Mouse (Mus musculus): ENCODE data around the gene Ccnt1.
"Not testable (repeated sequence)": the region's sequence is repeated elsewhere in the genome, so short reads cannot be mapped to it uniquely, and the experiment has no call there.

The Ccnt1 gene

DNA sequence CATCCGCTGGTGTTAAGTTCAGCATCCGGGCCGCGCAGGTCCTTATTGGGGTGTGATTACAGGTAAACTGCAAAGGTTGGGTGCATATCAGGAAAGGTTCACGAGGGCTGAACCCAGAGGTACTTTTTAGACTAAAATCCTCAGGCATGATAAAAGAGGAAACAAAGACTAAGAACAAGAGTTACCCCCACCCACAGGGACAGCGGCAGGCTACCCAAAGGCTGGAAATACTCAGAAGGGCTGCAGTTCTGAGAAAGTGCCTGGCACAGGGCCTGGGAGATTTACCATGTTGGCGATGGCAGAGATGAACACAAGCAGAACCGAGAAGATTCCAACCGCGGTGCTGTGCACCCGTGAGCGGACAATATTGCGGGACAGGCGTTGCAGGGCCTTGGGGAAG, 25.9 kb upstream of the Ccnt1 start:
- no peak for DNase-seq (ENCODE audit: low spot score in 2 of 2)

- no peak for DNase-seq (ENCODE audit: low spot score in 2 of 2)
Observed at GRCm38 (mm10) chr15:98595049-98595448, 24.3 kb upstream of the Ccnt1 start.

DNA sequence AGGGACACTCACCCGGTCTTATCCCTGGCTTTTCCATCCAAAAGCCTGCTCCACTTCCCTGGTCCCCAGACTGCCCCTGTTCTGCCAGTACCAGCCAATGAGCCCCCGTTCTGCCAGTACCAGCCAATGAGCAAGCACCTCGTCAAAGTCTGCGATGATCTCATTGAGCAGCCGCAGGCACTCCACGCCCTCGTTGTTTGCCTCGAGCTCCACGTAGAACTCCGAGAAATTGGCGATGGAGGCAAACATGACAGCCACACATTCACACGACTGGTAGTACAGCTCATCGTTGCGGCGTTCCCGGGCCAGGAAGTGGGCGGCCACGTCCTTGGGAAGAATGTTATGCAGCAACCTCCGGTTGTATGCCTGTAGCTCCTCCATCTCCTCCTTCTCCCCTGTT, 23.5 kb upstream of the Ccnt1 start:
- DNase-seq (ENCODE audit: low spot score in 2 of 2), result no peak

DNA sequence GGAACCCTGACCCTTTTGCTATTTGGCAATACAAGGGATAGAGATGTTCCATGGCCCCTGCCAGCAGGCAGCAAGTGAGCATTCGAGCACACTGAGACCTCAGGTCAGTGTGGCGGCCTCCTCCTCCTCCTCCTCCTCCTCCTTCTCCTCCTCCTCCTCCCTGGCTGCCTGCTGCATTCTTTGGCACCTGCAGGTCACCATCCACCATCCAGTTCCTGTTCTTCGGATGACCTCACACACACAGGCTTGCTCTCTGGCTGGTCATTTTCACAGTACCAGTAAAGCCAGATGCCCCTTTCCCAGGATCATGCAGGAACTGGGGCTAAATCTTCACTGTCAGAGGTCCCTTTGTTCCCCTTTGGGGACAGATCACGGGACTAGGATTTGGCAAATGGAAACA, 20.7 kb upstream of the Ccnt1 start:
- no peak for DNase-seq (ENCODE audit: low spot score in 2 of 2)

DNA sequence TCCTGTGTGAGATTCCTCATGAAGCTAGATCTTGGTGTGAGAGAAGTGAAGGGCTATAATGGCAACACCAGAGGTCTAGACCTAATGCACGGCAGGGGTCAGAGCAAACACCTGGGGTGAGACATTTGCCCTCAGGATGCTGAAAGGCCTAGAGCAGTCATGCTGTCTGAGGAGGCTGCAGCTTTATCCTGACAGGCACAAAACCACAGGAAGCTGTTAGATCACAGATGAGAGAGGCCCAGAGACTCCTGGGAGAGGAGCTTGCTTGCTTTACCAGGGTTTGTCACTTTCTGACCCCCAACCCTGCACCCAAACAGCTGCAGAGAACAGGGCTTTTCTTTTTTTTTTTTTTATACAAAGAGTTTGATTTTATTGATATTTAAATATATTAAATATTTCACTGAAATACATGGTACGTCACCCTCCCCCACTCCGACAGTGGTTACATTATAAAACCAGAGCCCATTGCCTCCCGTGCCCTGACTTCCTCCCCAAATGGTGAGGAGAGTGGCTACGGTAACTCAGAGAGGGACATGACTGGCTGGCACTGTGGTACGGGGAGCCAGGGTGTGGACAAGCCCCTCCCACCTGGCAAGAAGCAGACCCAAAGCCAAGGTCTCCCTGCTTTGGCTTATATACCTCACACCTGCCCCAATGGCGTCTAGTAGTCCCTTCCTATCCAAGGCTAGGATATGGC, 19.1 kb upstream of the Ccnt1 start:
- DNase-seq (ENCODE audit: low spot score in 2 of 2), result no peak

DNA sequence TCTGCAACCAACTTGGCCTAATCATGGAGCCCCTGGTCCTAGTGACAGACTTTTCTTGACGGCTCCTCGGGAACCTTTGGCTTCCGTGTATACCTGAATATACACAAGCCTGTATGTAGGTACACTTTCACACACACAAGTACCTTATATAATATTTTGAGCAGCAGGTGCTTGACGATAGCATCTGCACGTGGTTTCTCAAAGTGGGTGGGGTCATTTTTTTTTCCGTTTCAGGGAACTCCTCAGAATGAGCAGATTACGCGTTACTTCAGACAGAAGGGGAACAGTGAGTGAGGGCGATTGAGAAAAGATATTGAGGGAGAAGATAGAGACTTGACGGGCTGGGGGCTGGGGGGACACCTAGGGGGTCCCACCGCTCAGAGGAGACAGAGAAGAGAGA, 17.0 kb upstream of the Ccnt1 start:
- DNase-seq (ENCODE audit: low spot score in 2 of 2), result no peak

- DNase-seq (ENCODE audit: low spot score in 2 of 2), result not testable (repeated sequence)
Observed at GRCm38 (mm10) chr15:98586141-98586540, 15.4 kb upstream of the Ccnt1 start.

DNA sequence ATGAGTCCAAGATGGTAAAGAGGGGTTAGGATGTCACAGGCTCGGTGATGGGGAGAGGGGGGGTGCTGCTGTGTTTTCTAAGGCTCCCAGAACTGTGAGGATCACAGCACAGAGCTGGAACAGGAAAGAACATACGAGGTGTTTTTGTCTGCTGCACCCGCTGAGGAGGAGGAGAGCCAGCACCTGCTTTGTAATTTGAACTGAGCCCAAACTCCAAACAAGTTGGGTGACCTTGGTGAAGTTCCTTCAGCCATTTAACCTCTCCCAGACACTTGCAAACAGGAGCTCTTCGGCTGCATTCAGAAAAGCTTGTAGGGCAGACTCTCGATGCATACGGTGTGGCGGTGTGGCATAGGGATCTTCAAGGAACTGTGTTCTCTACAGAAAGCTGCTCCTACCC, 14.7 kb upstream of the Ccnt1 start:
- no peak for DNase-seq (ENCODE audit: low spot score in 2 of 2)

- no peak for DNase-seq (ENCODE audit: low spot score in 2 of 2)
Observed at GRCm38 (mm10) chr15:98582996-98583395, 12.3 kb upstream of the Ccnt1 start.

- no peak for DNase-seq (ENCODE audit: low spot score in 2 of 2)
Observed at GRCm38 (mm10) chr15:98582410-98582809, 11.7 kb upstream of the Ccnt1 start.

DNA sequence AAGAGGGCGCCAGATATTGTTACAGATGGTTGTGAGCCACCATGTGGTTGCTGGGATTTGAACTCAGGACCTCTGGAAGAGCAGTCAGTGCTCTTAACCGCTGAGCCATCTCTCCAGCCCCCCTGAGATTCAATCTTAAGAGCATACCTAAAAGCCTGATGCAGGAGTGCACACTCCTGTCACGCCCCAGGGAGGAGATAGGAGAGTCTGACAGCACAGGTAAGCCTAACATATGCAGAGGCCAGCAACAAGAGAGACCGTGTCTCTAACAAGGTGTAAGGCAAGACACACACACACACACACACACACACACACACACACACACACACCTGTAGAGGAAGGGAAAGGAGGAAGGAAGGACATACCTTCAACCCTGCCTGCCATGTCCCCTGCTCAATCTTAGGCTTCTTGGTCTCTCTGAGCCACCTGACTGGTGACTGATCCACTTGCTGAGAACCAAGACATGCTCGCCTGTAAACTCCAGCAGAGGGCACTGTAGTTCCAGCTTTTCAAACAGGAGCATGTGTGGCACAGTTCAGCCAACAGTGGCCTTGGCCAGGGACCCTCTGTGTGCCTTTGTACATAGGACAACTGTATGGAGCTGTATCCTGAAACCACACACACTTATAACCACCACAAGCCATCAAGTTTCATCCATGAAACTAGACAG, 9.2 kb upstream of the Ccnt1 start:
- DNase-seq (ENCODE audit: low spot score in 2 of 2), result peak; percentile 72 to 76

DNA sequence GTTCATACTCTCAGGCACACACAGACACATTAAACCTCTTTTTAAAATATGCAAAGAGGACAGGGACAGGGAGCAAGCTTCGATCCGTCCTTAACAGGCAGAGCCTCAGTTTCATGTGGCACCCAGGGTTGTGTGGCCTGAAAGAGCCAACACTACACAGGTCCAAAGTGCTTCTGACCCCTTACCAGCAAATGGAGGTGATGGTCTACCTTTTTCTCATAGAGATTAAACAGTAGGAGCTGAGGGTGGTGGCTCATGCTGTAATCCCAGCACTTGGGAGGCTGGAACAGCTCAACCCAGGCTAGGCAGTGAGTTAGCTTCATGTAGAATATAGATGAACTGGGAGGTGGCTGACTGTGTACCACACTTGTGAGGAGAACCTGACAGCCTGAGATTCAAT, 8.6 kb upstream of the Ccnt1 start:
- DNase-seq (ENCODE audit: low spot score in 2 of 2), result no peak

- no peak for DNase-seq (ENCODE audit: low spot score in 2 of 2)
Observed at GRCm38 (mm10) chr15:98573293-98573692, 2.6 kb upstream of the Ccnt1 start.

DNA sequence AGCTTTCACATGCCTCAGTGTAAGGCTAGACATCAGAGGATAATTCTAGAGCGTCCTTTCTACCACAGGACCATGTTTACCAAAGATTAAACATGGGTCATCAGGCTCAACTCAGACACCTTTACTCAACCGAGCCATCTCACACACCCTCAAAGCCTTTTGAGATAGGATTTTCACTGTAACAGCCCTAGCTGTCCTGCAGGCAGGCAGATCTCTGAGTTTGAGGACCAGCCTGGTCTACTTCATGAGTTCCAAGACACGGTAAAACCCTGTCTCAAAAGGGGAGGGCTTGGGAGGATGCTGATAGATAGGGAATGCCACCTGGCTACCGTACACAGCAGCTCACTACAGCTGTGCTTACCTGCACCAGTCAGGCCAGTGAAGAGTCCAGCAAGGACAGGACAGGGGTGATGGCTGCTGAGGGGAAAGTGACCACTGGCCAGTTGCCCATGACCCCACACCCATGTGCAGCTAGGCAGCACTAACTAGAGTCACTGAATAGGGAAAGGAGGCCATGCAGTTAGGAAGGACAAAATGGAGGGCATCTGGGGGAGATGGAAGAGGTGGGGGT, 843 bp downstream of the Ccnt1 start:
- DNase-seq (ENCODE audit: low spot score in 2 of 2), result no peak

DNA sequence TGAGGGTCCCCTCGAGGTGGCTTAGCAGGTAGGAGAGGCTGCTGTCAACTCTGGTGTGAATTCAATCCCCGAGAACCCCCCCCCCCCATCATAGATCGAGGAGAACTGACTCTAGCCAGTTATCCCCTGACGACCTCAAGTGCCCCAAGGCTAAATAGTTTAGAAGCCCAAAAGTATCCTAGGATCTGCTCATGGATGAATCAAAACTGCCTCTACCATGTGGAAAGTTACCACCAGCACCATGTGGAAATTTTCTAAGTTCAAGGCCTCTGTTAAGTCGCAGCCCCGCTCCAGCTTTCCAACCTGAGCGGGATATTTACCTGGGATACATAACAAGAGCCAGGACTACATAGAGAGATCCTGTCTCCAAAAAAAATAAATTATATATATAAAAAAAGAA, 1.5 kb downstream of the Ccnt1 start:
- no peak for DNase-seq (ENCODE audit: low spot score in 2 of 2)

DNA sequence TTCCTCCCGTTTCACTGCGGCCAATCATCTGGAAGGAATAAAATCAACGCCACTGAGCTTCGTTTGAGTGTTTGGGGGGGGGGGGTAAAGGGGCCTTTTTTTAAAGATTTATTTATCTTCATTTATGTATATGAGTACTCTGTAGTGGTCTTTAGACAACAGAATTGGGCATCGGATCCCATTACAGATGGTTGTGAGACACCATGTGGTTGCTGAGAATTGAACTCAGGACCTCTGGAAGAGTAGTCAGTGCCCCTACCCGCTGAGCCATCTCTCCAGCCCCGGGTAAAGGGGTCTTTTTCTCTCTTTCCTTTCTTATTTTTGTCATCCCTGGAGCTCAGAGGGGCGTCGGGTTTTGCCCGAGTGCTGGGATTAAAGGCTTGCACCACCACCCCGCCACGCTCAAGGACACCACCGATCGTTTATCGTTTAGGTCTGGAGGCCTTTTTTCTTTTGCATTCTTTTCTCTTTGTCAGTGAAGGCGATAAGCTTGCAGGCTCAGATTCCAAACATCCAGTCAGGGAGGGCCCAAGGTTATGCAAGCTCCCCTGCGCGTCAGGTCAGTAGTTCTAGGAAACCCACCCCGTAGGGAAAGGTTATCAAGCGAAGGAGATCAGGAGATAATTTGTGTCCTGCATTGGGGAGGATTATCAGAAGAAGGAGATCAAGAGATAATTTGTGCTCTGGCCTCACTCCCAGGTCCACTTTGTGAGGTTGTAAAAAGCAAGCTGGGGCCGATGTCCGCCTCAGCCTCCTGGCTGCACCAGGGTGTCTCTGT, 2.3 kb downstream of the Ccnt1 start:
- DNase-seq (ENCODE audit: low spot score in 2 of 2), result peak in 1 of 2 experiments; percentile 23

- DNase-seq (ENCODE audit: low spot score in 2 of 2), result peak; percentile 100
Observed at GRCm38 (mm10) chr15:98567278-98568134, 3.2 kb downstream of the Ccnt1 start.

- no peak for DNase-seq (ENCODE audit: low spot score in 2 of 2)
Observed at GRCm38 (mm10) chr15:98566973-98567277, 3.8 kb downstream of the Ccnt1 start.

GRCm38 (mm10) chr15:98557186-98557585, 13.5 kb downstream of the Ccnt1 start:
- no peak for DNase-seq (ENCODE audit: low spot score in 2 of 2)

GRCm38 (mm10) chr15:98555881-98556280, 14.8 kb downstream of the Ccnt1 start:
- DNase-seq (ENCODE audit: low spot score in 2 of 2), result no peak

DNA sequence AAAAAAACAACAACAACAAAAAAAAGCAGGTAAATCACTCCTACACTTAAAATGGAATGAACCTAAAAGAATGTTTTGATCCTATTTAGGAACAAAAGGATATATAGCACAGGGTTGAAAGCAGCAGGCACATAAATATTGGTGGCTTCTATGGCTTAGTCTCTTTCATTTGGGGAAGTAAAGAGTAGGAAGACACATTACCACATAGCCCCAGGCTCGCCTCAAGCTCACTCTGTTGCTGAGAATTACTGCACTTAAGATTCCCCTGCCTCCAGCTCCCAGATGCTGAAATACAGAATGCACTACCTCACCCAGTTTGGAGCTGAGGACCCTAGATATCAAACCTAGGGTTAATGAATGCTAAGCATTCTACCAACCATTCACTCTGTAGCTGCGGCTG, 18.0 kb downstream of the Ccnt1 start:
- no peak for DNase-seq (ENCODE audit: low spot score in 2 of 2)

GRCm38 (mm10) chr15:98546843-98547242, 23.9 kb downstream of the Ccnt1 start:
- DNase-seq (ENCODE audit: low spot score in 2 of 2), result no peak
